In genomic region chr11:78044758-78045251, GRCm38 (mm10) we compare ENCODE assay signal across 8 mouse cellular contexts. TPM values are rescaled to one million over a fixed set of nuclear protein-coding genes. Genes with fewer than 3 reads are reported as not detected.
DNase-seq lines count a peak whose midpoint lies in the region; ATAC-seq and TF ChIP-seq lines count a peak whose summit lies in the region.

No protein-coding gene starts in this region.

- DNase-seq in midbrain, postnatal 0 days (ENCODE audit: low spot score), result peak; percentile 78
- no peak for DNase-seq in midbrain, embryonic 10.5 days (ENCODE audit: low spot score)
- DNase-seq in cerebellum, adult 11 months, result peak; percentile 86
- DNase-seq in heart, adult 2 months, result peak; percentile 87 to 92
- peak; percentile 87 for DNase-seq in kidney, postnatal 10 days
- no peak for DNase-seq in natural killer cell, adult 2 months (ENCODE audit: low spot score in 2 of 2)
- no peak for DNase-seq in retina, postnatal 1 day

- TF ChIP-seq EP300 in heart, adult 2 months (IDR thresholded peaks at IDR 0.05; ENCODE audit: insufficient read depth, low read depth, low read length), result peak; percentile 80

- no peak for ATAC-seq in midbrain, postnatal 0 days (ENCODE audit: low FRiP score)
- ATAC-seq in megakaryocyte progenitor cell, adult 5-6 weeks (replicated peaks; ENCODE audit: poor library complexity), result peak; percentile 26; the same call in 1 of the 2 replicates

- H3K36me3 ChIP-seq in midbrain, postnatal 0 days (ENCODE audit: insufficient read depth, low read length), result no peaks in the 10 kb centered on the region
- peaks cover 69% of the 10 kb centered on the region for H3K36me3 ChIP-seq in midbrain, embryonic 10.5 days
- H3K36me3 ChIP-seq in heart, adult 2 months (ENCODE audit: control insufficient read depth, insufficient read depth, low read length), result no peaks in the 10 kb centered on the region

- no peaks in the 10 kb centered on the region for H3K9me3 ChIP-seq in midbrain, postnatal 0 days (ENCODE audit: low read length)
- H3K9me3 ChIP-seq in midbrain, embryonic 10.5 days (replicated peaks), result peaks cover 9% of the 10 kb centered on the region; the same call in 1 of the 2 replicates

- intact Hi-C loops in heart, adult 2 months (cut with DNase I), result loop anchor here (5.0 kb wide), 1 partner anchor 47 kb away; the partner anchor contains the start of gene Fam222b

- no peak overlapping the region for H3K4me2 ChIP-seq in midbrain, postnatal 0 days (ENCODE audit: low read depth, low read length, poor library complexity, severe bottlenecking)

- H3K27me3 ChIP-seq in midbrain, postnatal 0 days (ENCODE audit: insufficient read depth, low read length), result no peaks in the 10 kb centered on the region
- H3K27me3 ChIP-seq in midbrain, embryonic 10.5 days (ENCODE audit: low read depth, poor library complexity, severe bottlenecking), result no peaks in the 10 kb centered on the region
- no peaks in the 10 kb centered on the region for H3K27me3 ChIP-seq in heart, adult 2 months (ENCODE audit: control insufficient read depth, insufficient read depth, low read length)

- H3K9ac ChIP-seq in midbrain, postnatal 0 days (replicated peaks; ENCODE audit: low read length, poor library complexity, severe bottlenecking), result no peak overlapping the region
- no peak overlapping the region for H3K9ac ChIP-seq in heart, adult 2 months (ENCODE audit: low read depth, low read length)

- no peak overlapping the region for H3K4me3 ChIP-seq in midbrain, postnatal 0 days (ENCODE audit: low read depth, low read length)
- no peak overlapping the region for H3K4me3 ChIP-seq in midbrain, embryonic 10.5 days
- no peak overlapping the region; the same call in 1 of the 2 replicates for H3K4me3 ChIP-seq in heart, adult 2 months

- no peak for TF ChIP-seq CTCF in midbrain, postnatal 0 days (IDR thresholded peaks at IDR 0.05)
- no peak for TF ChIP-seq CTCF in heart, adult 2 months (IDR thresholded peaks at IDR 0.05)

- H3K27ac ChIP-seq in midbrain, postnatal 0 days (ENCODE audit: low read depth, low read length), result no peak overlapping the region
- H3K27ac ChIP-seq in midbrain, embryonic 10.5 days (replicated peaks), result no peak overlapping the region
- peak overlapping the region; percentile 77 for H3K27ac ChIP-seq in heart, adult 2 months

- no peaks in the 10 kb centered on the region for H3K79me2 ChIP-seq in heart, adult 2 months (replicated peaks; ENCODE audit: control insufficient read depth, insufficient read depth, low read length)

- no peaks in the 10 kb centered on the region for H3K4me1 ChIP-seq in midbrain, postnatal 0 days (ENCODE audit: insufficient read depth, low read length)
- no peaks in the 10 kb centered on the region for H3K4me1 ChIP-seq in midbrain, embryonic 10.5 days
- peaks cover 3% of the 10 kb centered on the region for H3K4me1 ChIP-seq in heart, adult 2 months (ENCODE audit: control insufficient read depth, insufficient read depth, low read length)

- 0 out of 2 replicates have a peak, but pooled peaks have one; percentile 2 for TF ChIP-seq POLR2A in heart, adult 2 months (IDR thresholded peaks at IDR 0.05; ENCODE audit: insufficient read depth, low read depth, low read length)

- WGBS in midbrain, postnatal 0 days, result 70% methylated on average over 5 of the region's 5 CpGs
- 92% methylated on average over 5 of the region's 5 CpGs for WGBS in midbrain, embryonic 10.5 days
- 13% methylated on average over 5 of the region's 5 CpGs for WGBS in heart, adult 2 months

RNA-seq across cellular contexts. Expression of gene Flot2, which starts 7.1 kb away (rescaled TPM):
- total RNA-seq in midbrain, postnatal 0 days (2014; rRNA removed), result 67.3 and 87.1 TPM in 2 replicates
- polyA plus RNA-seq in midbrain, postnatal 0 days (2015; fragmentation: Nextera tagmentation; extraction: Ambion mirVana), result 92.7 and 97.9 TPM in 2 replicates
- 75.7 and 76.4 TPM in 2 replicates for polyA plus RNA-seq in midbrain, embryonic 10.5 days (2016; fragmentation: Nextera tagmentation; extraction: Ambion mirVana)
- 10 to 100 TPM; 51.7 to 59.9 TPM for total RNA-seq in heart, adult 2 months (2021)
- polyA plus RNA-seq in heart, adult 2 months (2012; rRNA removed), result 118 and 172 TPM in 2 replicates
- total RNA-seq in megakaryocyte progenitor cell, adult 5-6 weeks (2015), result 48.8 and 50.2 TPM in 2 replicates
- total RNA-seq in megakaryocyte progenitor cell, adult 5-6 weeks (2017), result 71.5 and 75.5 TPM in 2 replicates

RNA-seq across cellular contexts. Expression of gene Dhrs13, which starts 12.7 kb away (rescaled TPM):
- total RNA-seq in midbrain, postnatal 0 days (2014; rRNA removed), result 69.3 and 77.7 TPM in 2 replicates
- 61.9 and 62.1 TPM in 2 replicates for polyA plus RNA-seq in midbrain, postnatal 0 days (2015; fragmentation: Nextera tagmentation; extraction: Ambion mirVana)
- polyA plus RNA-seq in midbrain, embryonic 10.5 days (2016; fragmentation: Nextera tagmentation; extraction: Ambion mirVana), result 16.7 and 17.7 TPM in 2 replicates
- total RNA-seq in heart, adult 2 months (2021), result 1 to 10 TPM; 4.0 to 4.8 TPM
- 3.5 and 4.7 TPM in 2 replicates for polyA plus RNA-seq in heart, adult 2 months (2012; rRNA removed)
- total RNA-seq in megakaryocyte progenitor cell, adult 5-6 weeks (2015), result 6.7 and 7.2 TPM in 2 replicates
- total RNA-seq in megakaryocyte progenitor cell, adult 5-6 weeks (2017), result 5.6 and 9.7 TPM in 2 replicates

RNA-seq across cellular contexts. Expression of gene Eral1, which starts 35.4 kb away (rescaled TPM):
- total RNA-seq in midbrain, postnatal 0 days (2014; rRNA removed), result 30.7 and 39.2 TPM in 2 replicates
- polyA plus RNA-seq in midbrain, postnatal 0 days (2015; fragmentation: Nextera tagmentation; extraction: Ambion mirVana), result 26.1 and 27.4 TPM in 2 replicates
- 39.3 and 39.7 TPM in 2 replicates for polyA plus RNA-seq in midbrain, embryonic 10.5 days (2016; fragmentation: Nextera tagmentation; extraction: Ambion mirVana)
- total RNA-seq in heart, adult 2 months (2021), result 10 to 100 TPM; 25.0 to 28.2 TPM
- 34.9 and 42.4 TPM in 2 replicates for polyA plus RNA-seq in heart, adult 2 months (2012; rRNA removed)
- 22.3 and 23.8 TPM in 2 replicates for total RNA-seq in megakaryocyte progenitor cell, adult 5-6 weeks (2015)
- 25.0 and 26.2 TPM in 2 replicates for total RNA-seq in megakaryocyte progenitor cell, adult 5-6 weeks (2017)

RNA-seq across cellular contexts. Expression of gene Fam222b, which starts 49.7 kb away (rescaled TPM):
- total RNA-seq in midbrain, postnatal 0 days (2014; rRNA removed), result 27.2 and 34.5 TPM in 2 replicates
- 28.2 and 29.1 TPM in 2 replicates for polyA plus RNA-seq in midbrain, postnatal 0 days (2015; fragmentation: Nextera tagmentation; extraction: Ambion mirVana)
- 27.6 and 32.8 TPM in 2 replicates for polyA plus RNA-seq in midbrain, embryonic 10.5 days (2016; fragmentation: Nextera tagmentation; extraction: Ambion mirVana)
- total RNA-seq in heart, adult 2 months (2021), result 10 to 100 TPM; 10.4 to 11.4 TPM
- 11.9 and 12.6 TPM in 2 replicates for polyA plus RNA-seq in heart, adult 2 months (2012; rRNA removed)
- 20.3 and 20.6 TPM in 2 replicates for total RNA-seq in megakaryocyte progenitor cell, adult 5-6 weeks (2015)
- total RNA-seq in megakaryocyte progenitor cell, adult 5-6 weeks (2017), result 5.7 and 6.0 TPM in 2 replicates

Comparison
In these comparisons a context has a peak if more than half of its experiments do, and no peak if none do; other contexts are left out.
1. DNase-seq: peak in midbrain, postnatal 0 days (single experiment), cerebellum, adult 11 months (single experiment), heart, adult 2 months (2 of 2) and kidney, postnatal 10 days (single experiment); none in midbrain, embryonic 10.5 days (single experiment), natural killer cell, adult 2 months (0 of 2) and retina, postnatal 1 day (single experiment).